Mouse (Mus musculus): Measurements from ENCODE around the gene Ankrd13d. TPM values are rescaled to one million over a fixed set of nuclear protein-coding genes. Genes with fewer than 3 reads are reported as not detected.

The Ankrd13d gene
- 50.7 and 62.9 TPM in 2 replicates for polyA plus RNA-seq (2014; fragmentation: Nextera tagmentation; extraction: Ambion mirVana)

GRCm38 (mm10) chr19:4282898-4283553, at the start of gene Ankrd13d:
TSS of gene Ankrd13d (minus strand) at chr19:4283137.
- Histone ChIP-seq H3K9ac (replicated peaks; ENCODE audit: low read depth, low read length) (peak within 1 kb of the TSS; percentile 86), H3K36me3 (ENCODE audit: control insufficient read depth, insufficient read depth, low read length) (peaks cover 17% of the 10 kb centered on the region), H3K4me1 (ENCODE audit: control insufficient read depth, insufficient read depth, low read length) (no peaks in the 10 kb centered on the region), H3K4me2 (ENCODE audit: low read depth, low read length) (peak within 1 kb of the TSS; percentile 66), H3K27me3 (ENCODE audit: control insufficient read depth, insufficient read depth, low read length) (no peaks in the 10 kb centered on the region), H3K9me3 (ENCODE audit: control insufficient read depth, low read length) (no peaks in the 10 kb centered on the region), H3K4me3 (ENCODE audit: low read depth, low read length) (peak within 1 kb of the TSS; percentile 58), H3K27ac (ENCODE audit: low read depth, low read length) (peak within 1 kb of the TSS; percentile 55)
- 0% methylated on average over 44 of the region's 50 CpGs for WGBS
- peak; percentile 94 for ATAC-seq (ENCODE audit: low read depth)

- Histone ChIP-seq H3K4me2 (ENCODE audit: low read depth, low read length) (peak overlapping the region; percentile 56), H3K9me3 (ENCODE audit: control insufficient read depth, low read length) (no peaks in the 10 kb centered on the region)
- 0% methylated on average over 4 of the region's 4 CpGs for WGBS
These were observed 49.7 kb upstream of the Ankrd13d start for GRCm38 (mm10) chr19:4332653-4333052.

GRCm38 (mm10) chr19:4331273-4331672, 48.3 kb upstream of the Ankrd13d start:
- Histone ChIP-seq H3K36me3 (ENCODE audit: control insufficient read depth, insufficient read depth, low read length) (peaks cover 37% of the 10 kb centered on the region), H3K9ac (replicated peaks; ENCODE audit: low read depth, low read length) (no peak overlapping the region), H3K4me2 (ENCODE audit: low read depth, low read length) (no peak overlapping the region), H3K9me3 (ENCODE audit: control insufficient read depth, low read length) (no peaks in the 10 kb centered on the region), H3K27ac (ENCODE audit: low read depth, low read length) (no peak overlapping the region), H3K4me3 (ENCODE audit: low read depth, low read length) (no peak overlapping the region), H3K4me1 (ENCODE audit: control insufficient read depth, insufficient read depth, low read length) (peaks cover 20% of the 10 kb centered on the region), H3K27me3 (ENCODE audit: control insufficient read depth, insufficient read depth, low read length) (no peaks in the 10 kb centered on the region)
- WGBS: 85% methylated on average over 3 of the region's 3 CpGs
- ATAC-seq (ENCODE audit: low read depth): no peak

More at GRCm38 (mm10) chr19:4332653-4333052, 49.7 kb upstream of the Ankrd13d start:
- peaks cover 25% of the 10 kb centered on the region for H3K36me3 ChIP-seq (ENCODE audit: control insufficient read depth, insufficient read depth, low read length)
- ATAC-seq (ENCODE audit: low read depth): no peak
- peak overlapping the region; percentile 80 for H3K27ac ChIP-seq (ENCODE audit: low read depth, low read length)
- peak overlapping the region; percentile 41 for H3K4me3 ChIP-seq (ENCODE audit: low read depth, low read length)
- peaks cover 20% of the 10 kb centered on the region for H3K4me1 ChIP-seq (ENCODE audit: control insufficient read depth, insufficient read depth, low read length)
- peak overlapping the region; percentile 59; the same call in 1 of the 2 replicates for H3K9ac ChIP-seq (replicated peaks; ENCODE audit: low read depth, low read length)
- no peaks in the 10 kb centered on the region for H3K27me3 ChIP-seq (ENCODE audit: control insufficient read depth, insufficient read depth, low read length)

GRCm38 (mm10) chr19:4330603-4331002, 47.7 kb upstream of the Ankrd13d start:
- WGBS: 95% methylated on average over 2 of the region's 2 CpGs
- Histone ChIP-seq H3K9ac (replicated peaks; ENCODE audit: low read depth, low read length) (no peak overlapping the region), H3K4me1 (ENCODE audit: control insufficient read depth, insufficient read depth, low read length) (peaks cover 20% of the 10 kb centered on the region), H3K4me3 (ENCODE audit: low read depth, low read length) (no peak overlapping the region), H3K36me3 (ENCODE audit: control insufficient read depth, insufficient read depth, low read length) (peaks cover 40% of the 10 kb centered on the region), H3K4me2 (ENCODE audit: low read depth, low read length) (no peak overlapping the region), H3K9me3 (ENCODE audit: control insufficient read depth, low read length) (no peaks in the 10 kb centered on the region), H3K27ac (ENCODE audit: low read depth, low read length) (no peak overlapping the region), H3K27me3 (ENCODE audit: control insufficient read depth, insufficient read depth, low read length) (no peaks in the 10 kb centered on the region)
- no peak for ATAC-seq (ENCODE audit: low read depth)

- 93% methylated on average over 8 of the region's 8 CpGs for WGBS
- no peak overlapping the region for H3K27ac ChIP-seq (ENCODE audit: low read depth, low read length)
- H3K36me3 ChIP-seq (ENCODE audit: control insufficient read depth, insufficient read depth, low read length): peaks cover 54% of the 10 kb centered on the region
These were observed 45.9 kb upstream of the Ankrd13d start for GRCm38 (mm10) chr19:4328737-4329304.

GRCm38 (mm10) chr19:4326881-4327280, 43.9 kb upstream of the Ankrd13d start:
- H3K27me3 ChIP-seq (ENCODE audit: control insufficient read depth, insufficient read depth, low read length): no peaks in the 10 kb centered on the region
- 78% methylated on average over 1 of the region's 1 CpGs for WGBS
- ATAC-seq (ENCODE audit: low read depth): no peak

More at GRCm38 (mm10) chr19:4328737-4329304, 45.9 kb upstream of the Ankrd13d start:
- H3K27me3 ChIP-seq (ENCODE audit: control insufficient read depth, insufficient read depth, low read length): no peaks in the 10 kb centered on the region
- no peak overlapping the region for H3K4me2 ChIP-seq (ENCODE audit: low read depth, low read length)
- no peaks in the 10 kb centered on the region for H3K9me3 ChIP-seq (ENCODE audit: control insufficient read depth, low read length)
- no peak overlapping the region for H3K4me3 ChIP-seq (ENCODE audit: low read depth, low read length)
- H3K9ac ChIP-seq (replicated peaks; ENCODE audit: low read depth, low read length): no peak overlapping the region
- ATAC-seq (ENCODE audit: low read depth): no peak
- H3K4me1 ChIP-seq (ENCODE audit: control insufficient read depth, insufficient read depth, low read length): peaks cover 13% of the 10 kb centered on the region

GRCm38 (mm10) chr19:4326106-4326505, 43.2 kb upstream of the Ankrd13d start:
- WGBS: 97% methylated on average over 3 of the region's 3 CpGs
- H3K4me1 ChIP-seq (ENCODE audit: control insufficient read depth, insufficient read depth, low read length): no peaks in the 10 kb centered on the region
- H3K27me3 ChIP-seq (ENCODE audit: control insufficient read depth, insufficient read depth, low read length): no peaks in the 10 kb centered on the region
- peaks cover 66% of the 10 kb centered on the region for H3K36me3 ChIP-seq (ENCODE audit: control insufficient read depth, insufficient read depth, low read length)
- no peak overlapping the region for H3K27ac ChIP-seq (ENCODE audit: low read depth, low read length)
- no peaks in the 10 kb centered on the region for H3K9me3 ChIP-seq (ENCODE audit: control insufficient read depth, low read length)
- no peak overlapping the region for H3K4me2 ChIP-seq (ENCODE audit: low read depth, low read length)
- H3K4me3 ChIP-seq (ENCODE audit: low read depth, low read length): no peak overlapping the region
- no peak overlapping the region for H3K9ac ChIP-seq (replicated peaks; ENCODE audit: low read depth, low read length)
- ATAC-seq (ENCODE audit: low read depth): no peak

More at GRCm38 (mm10) chr19:4326881-4327280, 43.9 kb upstream of the Ankrd13d start:
- H3K4me3 ChIP-seq (ENCODE audit: low read depth, low read length): no peak overlapping the region
- H3K9ac ChIP-seq (replicated peaks; ENCODE audit: low read depth, low read length): no peak overlapping the region
- H3K9me3 ChIP-seq (ENCODE audit: control insufficient read depth, low read length): no peaks in the 10 kb centered on the region
- H3K36me3 ChIP-seq (ENCODE audit: control insufficient read depth, insufficient read depth, low read length): peaks cover 63% of the 10 kb centered on the region
- no peak overlapping the region for H3K4me2 ChIP-seq (ENCODE audit: low read depth, low read length)
- H3K27ac ChIP-seq (ENCODE audit: low read depth, low read length): no peak overlapping the region
- H3K4me1 ChIP-seq (ENCODE audit: control insufficient read depth, insufficient read depth, low read length): peaks cover 3% of the 10 kb centered on the region

- no peak overlapping the region for H3K27ac ChIP-seq (ENCODE audit: low read depth, low read length)
- no peak overlapping the region for H3K4me2 ChIP-seq (ENCODE audit: low read depth, low read length)
- H3K4me3 ChIP-seq (ENCODE audit: low read depth, low read length): no peak overlapping the region
- H3K4me1 ChIP-seq (ENCODE audit: control insufficient read depth, insufficient read depth, low read length): no peaks in the 10 kb centered on the region
- 94% methylated on average over 3 of the region's 3 CpGs for WGBS
- ATAC-seq (ENCODE audit: low read depth): no peak
- no peak overlapping the region for H3K9ac ChIP-seq (replicated peaks; ENCODE audit: low read depth, low read length)
- no peaks in the 10 kb centered on the region for H3K27me3 ChIP-seq (ENCODE audit: control insufficient read depth, insufficient read depth, low read length)
- H3K36me3 ChIP-seq (ENCODE audit: control insufficient read depth, insufficient read depth, low read length): peaks cover 75% of the 10 kb centered on the region
- H3K9me3 ChIP-seq (ENCODE audit: control insufficient read depth, low read length): no peaks in the 10 kb centered on the region
These were observed 39.2 kb upstream of the Ankrd13d start for GRCm38 (mm10) chr19:4322134-4322533.

- Histone ChIP-seq H3K4me1 (ENCODE audit: control insufficient read depth, insufficient read depth, low read length) (no peaks in the 10 kb centered on the region), H3K4me2 (ENCODE audit: low read depth, low read length) (no peak overlapping the region), H3K27ac (ENCODE audit: low read depth, low read length) (no peak overlapping the region), H3K9ac (replicated peaks; ENCODE audit: low read depth, low read length) (no peak overlapping the region), H3K27me3 (ENCODE audit: control insufficient read depth, insufficient read depth, low read length) (no peaks in the 10 kb centered on the region), H3K9me3 (ENCODE audit: control insufficient read depth, low read length) (no peaks in the 10 kb centered on the region), H3K36me3 (ENCODE audit: control insufficient read depth, insufficient read depth, low read length) (peaks cover 74% of the 10 kb centered on the region), H3K4me3 (ENCODE audit: low read depth, low read length) (no peak overlapping the region)
- ATAC-seq (ENCODE audit: low read depth): no peak
- 100% methylated on average over 1 of the region's 1 CpGs for WGBS
These were observed 38.7 kb upstream of the Ankrd13d start for GRCm38 (mm10) chr19:4321622-4322021.
